In genomic region chr6:14899936-14900578, GRCm38 (mm10) we compare ENCODE assay signal across 8 mouse cellular contexts. TPM values are rescaled to one million over a fixed set of nuclear protein-coding genes. Genes with fewer than 3 reads are reported as not detected.
DNase-seq lines count a peak whose midpoint lies in the region; ATAC-seq and TF ChIP-seq lines count a peak whose summit lies in the region.

No protein-coding gene starts in this region.

- peak overlapping the region; percentile 81 for H3K9ac ChIP-seq in heart, embryonic 14.5 days (ENCODE audit: low read length)
- peak overlapping the region; percentile 35; the same call in 1 of the 2 replicates for H3K9ac ChIP-seq in limb, embryonic 15.5 days

- H3K36me3 ChIP-seq in heart, embryonic 14.5 days (ENCODE audit: control insufficient read depth, insufficient read depth, low read length) = no peaks in the 10 kb centered on the region
- H3K36me3 ChIP-seq in limb, embryonic 15.5 days = no peaks in the 10 kb centered on the region

- no peaks in the 10 kb centered on the region for H3K9me3 ChIP-seq in heart, embryonic 14.5 days (ENCODE audit: control insufficient read depth, low read length)
- H3K9me3 ChIP-seq in limb, embryonic 15.5 days = no peaks in the 10 kb centered on the region

- H3K27me3 ChIP-seq in heart, embryonic 14.5 days (ENCODE audit: control insufficient read depth, insufficient read depth, low read length) = 0 out of 2 replicates have a peak, but pooled peaks cover 5% of the 10 kb centered on the region
- H3K27me3 ChIP-seq in limb, embryonic 15.5 days = 0 out of 2 replicates have a peak, but pooled peaks cover 6% of the 10 kb centered on the region

- peak in 1 of 2 experiments; percentile 13 for DNase-seq in left cerebral cortex, adult 2 months (ENCODE audit: extremely low spot score in 1 of 2, low spot score in 2 of 2)
- DNase-seq in left cerebral cortex, postnatal 36 days (ENCODE audit: low spot score in 2 of 2) = no peak
- peak; percentile 64 for DNase-seq in embryo, embryonic 10 days (ENCODE audit: low spot score)
- peak; percentile 69 for DNase-seq in neural tube, embryonic 10.5 days (ENCODE audit: extremely low spot score, low spot score)
- no peak for DNase-seq in thymus, postnatal 14 days

- peak overlapping the region; percentile 86 for H3K4me2 ChIP-seq in heart, embryonic 14.5 days (ENCODE audit: low read length)
- H3K4me2 ChIP-seq in limb, embryonic 15.5 days = peak overlapping the region; percentile 75

- peak overlapping the region; percentile 78 for H3K4me3 ChIP-seq in left cerebral cortex, adult 2 months
- H3K4me3 ChIP-seq in heart, embryonic 14.5 days (ENCODE audit: control insufficient read depth in 1 of 2, insufficient read depth in 1 of 2, low read depth in 1 of 2, low read length in 2 of 2) = peak overlapping the region; percentile 64 to 74
- peak overlapping the region; percentile 74 for H3K4me3 ChIP-seq in limb, embryonic 15.5 days

- H3K4me1 ChIP-seq in heart, embryonic 14.5 days (ENCODE audit: control insufficient read depth in 2 of 2, insufficient read depth in 2 of 2, low read length in 2 of 2) = peaks cover 5 to 6% of the 10 kb centered on the region in 2 experiments; a peak in 3 of 4 replicates
- peaks cover 44% of the 10 kb centered on the region for H3K4me1 ChIP-seq in limb, embryonic 15.5 days

- intact Hi-C loops in left cerebral cortex, adult 2 months (cut with DNase I) = loop anchor here (5.0 to 10.0 kb wide), 5 partner anchors 267 to 1897 kb away; no protein-coding TSS in a partner anchor
- intact Hi-C loops in left cerebral cortex, postnatal 36 days (cut with DNase I) = loop anchor here (5.0 to 10.0 kb wide), 4 partner anchors 287 to 1895 kb away; no protein-coding TSS in a partner anchor

- TF ChIP-seq CTCF in left cerebral cortex, adult 2 months (IDR thresholded peaks at IDR 0.05) = no peak

- ATAC-seq in heart, embryonic 14.5 days (ENCODE audit: insufficient number of reproducible peaks, insufficient read depth, low FRiP score, low read depth) = no peak; the same call in 1 of the 2 replicates
- peak; percentile 50; the same call in 1 of the 2 replicates for ATAC-seq in limb, embryonic 15.5 days (ENCODE audit: insufficient number of reproducible peaks, low FRiP score, low TSS enrichment, low read depth)
- ATAC-seq in cerebellum, adult (ENCODE audit: insufficient number of reproducible peaks, low FRiP score, low TSS enrichment) = no peak

- H3K27ac ChIP-seq in left cerebral cortex, adult 2 months = 0 out of 2 replicates have a peak overlapping the region, but pooled peaks have one; percentile 28
- peak overlapping the region; percentile 80 to 82 for H3K27ac ChIP-seq in heart, embryonic 14.5 days (replicated peaks in 1 of 2; ENCODE audit: control insufficient read depth in 1 of 2, insufficient read depth in 1 of 2, low read depth in 2 of 2, low read length in 2 of 2)
- peak overlapping the region; percentile 93 for H3K27ac ChIP-seq in limb, embryonic 15.5 days

- under 1% methylated on average over 29 of the region's 29 CpGs for WGBS in heart, embryonic 14.5 days
- 2% methylated on average over 29 of the region's 29 CpGs for WGBS in limb, embryonic 15.5 days

RNA-seq across cellular contexts. Expression of gene Foxp2, which starts 1.1 kb away (rescaled TPM):
- total RNA-seq in left cerebral cortex, adult 2 months (2021) = 10 to 100 TPM in 1 of 2 experiments, 1 to 10 TPM in 1; 7.3 to 11.2 TPM
- total RNA-seq in left cerebral cortex, postnatal 36 days (2021) = 10 to 100 TPM; 10.3 to 17.7 TPM
- polyA plus RNA-seq in heart, embryonic 14.5 days (2014; fragmentation: Nextera tagmentation; extraction: Ambion mirVana) = 8.0 and 9.5 TPM in 2 replicates
- polyA plus RNA-seq in limb, embryonic 15.5 days (2015; fragmentation: Nextera tagmentation; extraction: Ambion mirVana) = 20.6 and 25.8 TPM in 2 replicates

Comparison
In these comparisons a context has a peak if more than half of its experiments do, and no peak if none do; other contexts are left out.
1. DNase-seq: peak in embryo, embryonic 10 days (single experiment) and neural tube, embryonic 10.5 days (single experiment); none in left cerebral cortex, postnatal 36 days (0 of 2) and thymus, postnatal 14 days (single experiment).
2. H3K27ac ChIP-seq: peak in every context shown above with its lines; median percentile 93 in limb, embryonic 15.5 days; 81 in heart, embryonic 14.5 days; 28 in left cerebral cortex, adult 2 months.
3. Peak in every context shown above with its lines, with median percentiles within 50 percentile points of each other: H3K4me3 ChIP-seq.